Mouse (Mus musculus): ENCODE data around the gene Rassf3.

- TF ChIP-seq CTCF (conservative IDR thresholded peaks at IDR 0.05; ENCODE audit: low read length) (peak; percentile 87), POU5F1 (IDR thresholded peaks at IDR 0.05; ENCODE audit: borderline replicate concordance, low read length) (no peak)
These were observed 66.4 kb downstream of the Rassf3 start for GRCm38 (mm10) chr10:121409717-121410116.
